Mouse (Mus musculus) limb, embryonic 14.5 days (tissue): ENCODE results near the gene Arhgef2. TPM values are rescaled to one million over a fixed set of nuclear protein-coding genes. Genes with fewer than 3 reads are reported as not detected.

Experiments used
- ATAC-seq: fragments of 200-750 bp; cut with Nextera tagmentation; 2 replicates; pipeline ENCODE4 v1.8.0; 2017; ENCODE audit warnings: low read depth, moderate number of reproducible peaks, moderate TSS enrichment; ENCODE audit not compliant: low FRiP score
- DNase-seq: peaks from one replicate; pipeline ENCODE4 v3.0.0-alpha.2; 2015; ENCODE audit warnings: low spot score
- H3K27ac ChIP-seq: fragments of 300-500 bp; sonication (generic); replicated peaks from 2 replicates; pipeline ENCODE4 v1.5.1; 2014; ENCODE audit warnings: low read depth, mild to moderate bottlenecking, low read length, moderate library complexity, mixed read lengths
- H3K27me3 ChIP-seq: fragments of 300-500 bp; sonication (generic); 2 replicates; pipeline ENCODE4 v1.6.1; 2014; ENCODE audit warnings: low read length, mixed read lengths; ENCODE audit not compliant: control insufficient read depth, insufficient read depth
- H3K36me3 ChIP-seq: fragments of 300-500 bp; sonication (generic); 2 replicates; pipeline ENCODE4 v1.6.1; 2014; ENCODE audit warnings: mild to moderate bottlenecking, low read length, moderate library complexity, mixed read lengths; ENCODE audit not compliant: control insufficient read depth, insufficient read depth
- H3K4me1 ChIP-seq: fragments of 300-500 bp; sonication (generic); 2 replicates; pipeline ENCODE4 v1.6.1; 2014; ENCODE audit warnings: antibody characterized with exemption, low read length, mixed read lengths; ENCODE audit not compliant: control insufficient read depth, insufficient read depth
- H3K4me2 ChIP-seq: fragments of 300-500 bp; sonication (generic); replicated peaks from 2 replicates; pipeline ENCODE4 v1.6.1; 2014; ENCODE audit warnings: low read depth, mild to moderate bottlenecking, low read length, moderate library complexity; ENCODE audit not compliant: severe bottlenecking
- H3K4me3 ChIP-seq: fragments of 300-500 bp; sonication (generic); replicated peaks from 2 replicates; pipeline ENCODE4 v1.5.1; 2014; ENCODE audit warnings: low read length
- H3K9ac ChIP-seq: fragments of 300-500 bp; sonication (generic); 2 replicates; pipeline ENCODE4 v1.6.1; 2014; ENCODE audit warnings: mild to moderate bottlenecking, low read depth, low read length, moderate library complexity; ENCODE audit not compliant: severe bottlenecking
- H3K9me3 ChIP-seq: fragments of 300-500 bp; sonication (generic); 2 replicates; pipeline ENCODE4 v1.6.1; 2016; ENCODE audit warnings: low read length; ENCODE audit not compliant: control insufficient read depth
- POLR2A ChIP-seq: fragments of 200-500 bp; IDR thresholded peaks from 2 replicates; pipeline ENCODE4 v1.8.0; 2012; ENCODE audit warnings: inconsistent platforms, mild to moderate bottlenecking, moderate library complexity, borderline replicate concordance; ENCODE audit not compliant: insufficient read depth, insufficient read length; ENCODE audit errors: extremely low read depth
- WGBS: fragments of 180-500 bp; shearing (Covaris S2); extraction: QIAGEN DNeasy Blood & Tissue Kit; methylation state at CpG from one replicate; pipeline ENCODE4 v1.1.7; 2014; 5-methylcytosine and 5-hydroxymethylcytosine counted together
- polyA plus RNA-seq, 2 experiments: library from polyadenylated mRNA; depleted of rRNA in 1 of 2; stranded (reverse) in 1 of 2; unstranded in 1 of 2; fragments of >200 nt; fragmentation: Nextera tagmentation in 1 of 2; extraction: Ambion mirVana in 1 of 2; gene quantifications; 2 replicates each; pipeline versions ENCODE4 v1.2.1 to v1.2.3; 2012 to 2014

Arhgef2 gene
- polyA plus RNA-seq, 2 experiments, result 81.9 to 84.7 TPM

- Histone ChIP-seq H3K27ac (no peak overlapping the region), H3K4me3 (no peak overlapping the region), H3K9me3 (no peaks in the 10 kb centered on the region), H3K9ac (no peak overlapping the region), H3K4me1 (peaks cover 4% of the 10 kb centered on the region; the same call in 1 of the 2 replicates), H3K36me3 (0 out of 2 replicates have a peak, but pooled peaks cover under 1% of the 10 kb centered on the region), H3K27me3 (no peaks in the 10 kb centered on the region), H3K4me2 (no peak overlapping the region)
- WGBS, result 75% methylated on average over 6 of the region's 6 CpGs
- ATAC-seq (no peak), DNase-seq (no peak)
- no peak for TF ChIP-seq POLR2A
Measured at GRCm38 (mm10) chr3:88653516-88654370, 48.0 kb downstream of the Arhgef2 start.

GRCm38 (mm10) chr3:88654621-88655020, 48.9 kb downstream of the Arhgef2 start:
- DNase-seq (no peak), ATAC-seq (no peak)
- no peak overlapping the region for H3K4me2 ChIP-seq
- no peak overlapping the region for H3K9ac ChIP-seq
- H3K4me3 ChIP-seq, result no peak overlapping the region
- no peaks in the 10 kb centered on the region for H3K27me3 ChIP-seq
- H3K36me3 ChIP-seq, result no peaks in the 10 kb centered on the region
- 79% methylated on average over 4 of the region's 4 CpGs for WGBS
- H3K4me1 ChIP-seq, result peaks cover 4% of the 10 kb centered on the region; the same call in 1 of the 2 replicates
- H3K27ac ChIP-seq, result no peak overlapping the region
- TF ChIP-seq POLR2A, result no peak
- H3K9me3 ChIP-seq, result no peaks in the 10 kb centered on the region

DNA sequence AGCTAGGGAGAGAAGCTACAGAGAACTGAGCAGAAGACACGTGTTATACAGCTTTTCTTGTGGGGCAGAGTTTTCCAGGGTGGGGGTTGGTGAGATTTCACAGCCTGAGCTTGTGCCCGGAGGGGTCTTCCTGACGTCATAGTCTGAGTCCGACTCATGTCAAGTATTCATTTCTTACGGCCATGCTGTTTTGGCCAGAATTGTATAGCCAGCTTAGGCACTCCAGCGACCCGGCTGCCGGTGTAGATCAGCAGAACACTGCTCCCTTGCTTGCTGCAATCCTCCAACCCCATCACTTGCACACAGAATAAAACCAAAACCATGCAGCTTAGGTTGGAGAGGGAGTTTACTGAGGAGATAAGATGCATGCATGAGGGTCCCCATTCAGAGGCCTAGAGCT, 49.9 kb downstream of the Arhgef2 start:
- no peak for TF ChIP-seq POLR2A
- Histone ChIP-seq H3K4me2 (no peak overlapping the region), H3K4me3 (no peak overlapping the region), H3K9ac (no peak overlapping the region), H3K9me3 (no peaks in the 10 kb centered on the region), H3K27ac (no peak overlapping the region), H3K27me3 (no peaks in the 10 kb centered on the region), H3K4me1 (peaks cover 4% of the 10 kb centered on the region; the same call in 1 of the 2 replicates), H3K36me3 (no peaks in the 10 kb centered on the region)
- no peak for ATAC-seq
- 71% methylated on average over 8 of the region's 8 CpGs for whole genome bisulfite sequencing
- no peak for DNase-seq

- no peak overlapping the region for H3K27ac ChIP-seq
- no peak for ATAC-seq
- no peaks in the 10 kb centered on the region for H3K27me3 ChIP-seq
- no peak overlapping the region for H3K4me2 ChIP-seq
- no peaks in the 10 kb centered on the region for H3K36me3 ChIP-seq
- H3K9ac ChIP-seq, result no peak overlapping the region
- H3K4me3 ChIP-seq, result no peak overlapping the region
- no peak for DNase-seq
- 62% methylated on average over 5 of the region's 5 CpGs for WGBS
- no peaks in the 10 kb centered on the region for H3K9me3 ChIP-seq
- no peak for TF ChIP-seq POLR2A
- peaks cover 4% of the 10 kb centered on the region; the same call in 1 of the 2 replicates for H3K4me1 ChIP-seq
Measured at GRCm38 (mm10) chr3:88658441-88659127, 52.8 kb downstream of the Arhgef2 start.

DNA sequence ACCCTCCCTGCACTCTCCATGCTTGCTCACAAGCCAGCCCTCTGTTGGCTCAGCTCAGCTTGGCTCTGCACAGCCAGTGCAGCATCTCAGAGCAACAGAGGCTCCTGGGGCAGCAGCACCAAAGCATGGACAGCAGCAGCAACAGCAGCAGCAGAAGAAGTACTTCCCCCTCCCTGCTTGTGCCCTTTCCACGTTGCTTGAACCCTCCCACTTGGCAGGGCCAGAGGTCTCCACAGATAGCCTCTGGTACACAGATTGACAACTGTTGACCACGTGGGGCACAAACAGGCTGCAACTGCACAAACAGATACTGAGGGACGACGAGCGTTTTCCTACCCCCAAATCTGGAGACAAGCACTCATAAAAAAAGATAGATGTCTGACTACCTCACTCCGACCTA, 54.0 kb downstream of the Arhgef2 start:
- DNase-seq, result no peak
- ATAC-seq, result no peak
- Histone ChIP-seq H3K4me2 (no peak overlapping the region), H3K36me3 (no peaks in the 10 kb centered on the region), H3K9ac (no peak overlapping the region), H3K4me3 (no peak overlapping the region), H3K4me1 (peaks cover 3% of the 10 kb centered on the region; the same call in 1 of the 2 replicates), H3K27ac (no peak overlapping the region), H3K9me3 (no peaks in the 10 kb centered on the region), H3K27me3 (no peaks in the 10 kb centered on the region)
- WGBS, result 24% methylated on average over 6 of the region's 6 CpGs
- no peak for TF ChIP-seq POLR2A
